Mouse (Mus musculus) cerebellum, adult 9-10 months (tissue): ENCODE data around the gene Nt5m.
"Not testable (repeated sequence)": the region's sequence is repeated elsewhere in the genome, so short reads cannot be mapped to it uniquely, and the experiment has no call there.

Experiments
- DNase-seq: peaks from one replicate; pipeline ENCODE4 v3.0.0; 2022

Nt5m gene

GRCm38 (mm10) chr11:59839008-59839458, at the start of gene Nt5m:
TSS of gene Nt5m (plus strand) at chr11:59839447.
- peak; percentile 95 for DNase-seq

- no peak for DNase-seq
These were observed 45.9 kb upstream of the Nt5m start for GRCm38 (mm10) chr11:59793390-59793789.

- DNase-seq: no peak
These were observed 38.8 kb upstream of the Nt5m start for GRCm38 (mm10) chr11:59800412-59800811.

- no peak for DNase-seq
These were observed 37.4 kb upstream of the Nt5m start for GRCm38 (mm10) chr11:59801881-59802280.

- no peak for DNase-seq
These were observed 35.7 kb upstream of the Nt5m start for GRCm38 (mm10) chr11:59803516-59803915.

- peak; percentile 85 for DNase-seq
These were observed 34.7 kb upstream of the Nt5m start for GRCm38 (mm10) chr11:59804409-59805110.

GRCm38 (mm10) chr11:59805256-59805655, 34.0 kb upstream of the Nt5m start:
- no peak for DNase-seq

GRCm38 (mm10) chr11:59805656-59806055, 33.6 kb upstream of the Nt5m start:
- peak; percentile 60 for DNase-seq

GRCm38 (mm10) chr11:59808170-59808960, 30.9 kb upstream of the Nt5m start:
- DNase-seq: no peak

- peak; percentile 60 for DNase-seq
These were observed 30.1 kb upstream of the Nt5m start for GRCm38 (mm10) chr11:59809071-59809669.

- DNase-seq: peak; percentile 90
These were observed 29.4 kb upstream of the Nt5m start, which contains the start of gene Flcn for GRCm38 (mm10) chr11:59809670-59810474. TSS of gene Flcn (minus strand) at chr11:59810016.

- DNase-seq: no peak
These were observed 28.6 kb upstream of the Nt5m start for GRCm38 (mm10) chr11:59810480-59811158.

GRCm38 (mm10) chr11:59811211-59811610, 28.0 kb upstream of the Nt5m start:
- no peak for DNase-seq

GRCm38 (mm10) chr11:59813276-59813675, 26.0 kb upstream of the Nt5m start:
- DNase-seq: no peak

- no peak for DNase-seq
These were observed 24.9 kb upstream of the Nt5m start for GRCm38 (mm10) chr11:59814311-59814710.

GRCm38 (mm10) chr11:59814936-59815335, 24.3 kb upstream of the Nt5m start:
- DNase-seq: no peak

GRCm38 (mm10) chr11:59815482-59816065, 23.7 kb upstream of the Nt5m start:
- DNase-seq: no peak

GRCm38 (mm10) chr11:59817916-59818315, 21.3 kb upstream of the Nt5m start:
- no peak for DNase-seq

- no peak for DNase-seq
These were observed 17.6 kb upstream of the Nt5m start for GRCm38 (mm10) chr11:59821625-59822024.

GRCm38 (mm10) chr11:59837789-59838188, 1.5 kb upstream of the Nt5m start:
- not testable (repeated sequence) for DNase-seq

- DNase-seq: no peak
These were observed 821 bp upstream of the Nt5m start for GRCm38 (mm10) chr11:59838426-59838825.
